ENCODE assay signal across 10 mouse cellular contexts in the genomic region with DNA sequence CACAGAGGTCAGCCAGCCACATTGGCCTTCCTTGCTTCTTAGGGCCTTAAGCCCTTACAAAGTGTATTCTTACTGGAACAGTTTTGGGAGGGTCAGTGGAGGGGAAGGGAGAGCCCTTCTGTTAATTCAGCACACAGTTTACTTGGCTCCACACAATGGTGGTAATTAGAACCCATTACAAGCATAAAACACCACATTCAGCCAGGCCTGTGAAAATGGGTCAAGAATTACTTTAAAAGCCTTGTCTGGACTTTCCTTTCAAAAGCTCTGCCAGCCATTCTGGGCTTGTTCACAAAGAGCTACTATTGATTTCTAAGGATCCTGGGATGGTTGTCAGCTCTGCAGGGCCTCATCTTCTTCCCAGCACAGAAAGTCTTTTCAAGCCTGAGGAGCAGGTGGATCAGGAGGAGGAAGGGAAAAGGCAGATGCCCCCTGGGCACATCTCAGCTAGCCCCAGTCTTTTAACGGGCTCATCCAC.
DNase-seq lines count a peak whose midpoint lies in the region; TF ChIP-seq lines count a peak whose summit lies in the region.
"Had no signal": no experiment of that assay in that cellular context is flagged by ENCODE, and none has a peak within 500 bp of the region (broad histone marks: within the 10 kb centered on the region; RNA-seq: fewer than 3 reads in every experiment).

No protein-coding gene starts in this region.

- peaks cover 1% of the 10 kb centered on the region; the same call in 1 of the 2 replicates for H3K4me1 ChIP-seq in heart, adult 2 months (ENCODE audit: control insufficient read depth, insufficient read depth, low read length)

- intact Hi-C loops in heart, adult 2 months (cut with DNase I) = no loop called here
- intact Hi-C loops in left cerebral cortex, adult 2 months (cut with DNase I) = no loop called here
- intact Hi-C loops in left cerebral cortex, postnatal 36 days (cut with DNase I) = no loop called here

- TF ChIP-seq POLR2A in heart, adult 2 months (IDR thresholded peaks at IDR 0.05; ENCODE audit: insufficient read depth, low read depth, low read length) = no peak

- H3K27me3 ChIP-seq in heart, adult 2 months (ENCODE audit: control insufficient read depth, insufficient read depth, low read length) = no peaks in the 10 kb centered on the region

- no peak overlapping the region for H3K9ac ChIP-seq in heart, adult 2 months (ENCODE audit: low read depth, low read length)

- no peaks in the 10 kb centered on the region for H3K79me2 ChIP-seq in heart, adult 2 months (replicated peaks; ENCODE audit: control insufficient read depth, insufficient read depth, low read length)

- no peak for TF ChIP-seq CTCF in heart, adult 2 months (IDR thresholded peaks at IDR 0.05)
- TF ChIP-seq CTCF in left cerebral cortex, adult 2 months (IDR thresholded peaks at IDR 0.05) = no peak

- no peak overlapping the region for H3K27ac ChIP-seq in heart, adult 2 months
- peak overlapping the region; percentile 53; the same call in 1 of the 2 replicates for H3K27ac ChIP-seq in left cerebral cortex, adult 2 months

- no peaks in the 10 kb centered on the region for H3K36me3 ChIP-seq in heart, adult 2 months (ENCODE audit: control insufficient read depth, insufficient read depth, low read length)
- H3K36me3 ChIP-seq: G1E had no signal

- WGBS in heart, adult 2 months = 96% methylated on average over 1 of the region's 1 CpGs

- TF ChIP-seq EP300 in heart, adult 2 months (IDR thresholded peaks at IDR 0.05; ENCODE audit: insufficient read depth, low read depth, low read length) = no peak

- no peak overlapping the region for H3K4me3 ChIP-seq in heart, adult 2 months
- H3K4me3 ChIP-seq in left cerebral cortex, adult 2 months = no peak overlapping the region

- DNase-seq in heart, adult 11 months = peak; percentile 79
- no peak for DNase-seq in heart, adult 2 months
- no peak for DNase-seq in left cerebral cortex, adult 2 months (ENCODE audit: extremely low spot score in 1 of 2, low spot score in 2 of 2)
- DNase-seq in left cerebral cortex, postnatal 36 days (ENCODE audit: low spot score in 2 of 2) = no peak
- DNase-seq in right cerebral cortex, postnatal 10 days (ENCODE audit: low spot score in 2 of 2) = peak; percentile 57 to 74
- DNase-seq in right cerebral cortex, postnatal 4 days = no peak
- no peak for DNase-seq in kidney, adult 11 months
- DNase-seq: adrenal gland, postnatal 10 days; kidney, adult 9 months had no signal

Comparison
In these comparisons a context has a peak if more than half of its experiments do, and no peak if none do; other contexts are left out.
1. DNase-seq: peak in heart, adult 11 months (single experiment) and right cerebral cortex, postnatal 10 days (2 of 2); none in heart, adult 2 months (0 of 2), left cerebral cortex, adult 2 months (0 of 2), left cerebral cortex, postnatal 36 days (0 of 2), right cerebral cortex, postnatal 4 days (single experiment) and kidney, adult 11 months (single experiment).